Mouse (Mus musculus) neural tube, embryonic 12.5 days (tissue): ENCODE measurements around the gene Olfr819. TPM values are rescaled to one million over a fixed set of nuclear protein-coding genes. Genes with fewer than 3 reads are reported as not detected.

Source experiments
- polyA plus RNA-seq: library from polyadenylated mRNA; unstranded; fragments of >200 nt; fragmentation: Nextera tagmentation; extraction: Ambion mirVana; gene quantifications from 2 replicates; pipeline ENCODE4 v1.2.1, GENCODE M21; 2016

The Olfr819 gene
- polyA plus RNA-seq, 1 experiment from 2014 or later = not detected

Other genes starting within 250 kb of the Olfr819 start
- not detected in 2 replicates for gene Olfr805, start 237.9 kb downstream of the Olfr819 start, polyA plus RNA-seq
- gene Olfr806, start 225.3 kb downstream of the Olfr819 start, polyA plus RNA-seq = not detected in 2 replicates
- gene Olfr807, start 209.5 kb downstream of the Olfr819 start, polyA plus RNA-seq = not detected in 2 replicates
- not detected in 2 replicates for gene Olfr808, start 201.8 kb downstream of the Olfr819 start, polyA plus RNA-seq
- not detected in 2 replicates for gene Olfr809, start 192.6 kb downstream of the Olfr819 start, polyA plus RNA-seq
- gene Olfr810, start 172.3 kb downstream of the Olfr819 start, polyA plus RNA-seq = not detected in 2 replicates
- gene Olfr811, start 162.9 kb downstream of the Olfr819 start, polyA plus RNA-seq = not detected in 2 replicates
- gene Olfr812, start 121.2 kb downstream of the Olfr819 start, polyA plus RNA-seq = not detected in 2 replicates
- gene Olfr813, start 111.9 kb downstream of the Olfr819 start, polyA plus RNA-seq = not detected in 2 replicates
- gene Olfr814, start 87.4 kb downstream of the Olfr819 start, polyA plus RNA-seq = not detected in 2 replicates
- not detected in 2 replicates for gene Olfr815, start 61.4 kb downstream of the Olfr819 start, polyA plus RNA-seq
- gene Olfr816, start 51.7 kb downstream of the Olfr819 start, polyA plus RNA-seq = not detected in 2 replicates
- not detected in 2 replicates for gene Olfr818, start 18.2 kb downstream of the Olfr819 start, polyA plus RNA-seq
- gene Olfr247, start 8.9 kb upstream of the Olfr819 start, polyA plus RNA-seq = not detected in 2 replicates
- not detected in 2 replicates for gene Gm10310, start 17.8 kb upstream of the Olfr819 start, polyA plus RNA-seq
- not detected in 2 replicates for gene Olfr820, start 45.4 kb upstream of the Olfr819 start, polyA plus RNA-seq
- not detected in 2 replicates for gene Olfr821, start 63.1 kb upstream of the Olfr819 start, polyA plus RNA-seq
- not detected in 2 replicates for gene Olfr822, start 103.9 kb upstream of the Olfr819 start, polyA plus RNA-seq
- not detected in 2 replicates for gene Olfr823, start 148.1 kb upstream of the Olfr819 start, polyA plus RNA-seq
- not detected in 2 replicates for gene Olfr824, start 162.7 kb upstream of the Olfr819 start, polyA plus RNA-seq
- not detected in 2 replicates for gene Olfr825, start 199.5 kb upstream of the Olfr819 start, polyA plus RNA-seq
- gene Olfr826, start 216.9 kb upstream of the Olfr819 start, polyA plus RNA-seq = not detected in 2 replicates
- gene Olfr827, start 247.1 kb upstream of the Olfr819 start, polyA plus RNA-seq = not detected in 2 replicates